In the genomic region with DNA sequence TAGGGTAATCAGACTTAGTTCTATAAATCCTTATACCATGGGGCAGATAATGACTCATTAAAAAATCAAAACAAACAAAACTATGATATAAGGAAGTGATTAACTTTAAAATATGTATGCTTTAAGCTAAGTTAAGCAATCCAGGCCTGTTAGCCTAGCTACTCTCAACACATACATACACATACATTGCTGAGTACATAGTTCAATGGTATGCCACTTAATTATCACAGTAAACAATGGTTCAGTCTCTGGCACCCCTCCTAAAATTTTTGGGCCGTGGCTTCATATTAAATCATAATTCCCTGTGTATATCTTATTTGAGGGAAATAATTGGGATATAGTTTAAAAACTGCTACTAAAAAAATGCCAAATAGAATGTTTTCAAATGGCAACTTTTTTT, we compare ENCODE assay signal across 10 mouse cellular contexts. TPM values are rescaled to one million over a fixed set of nuclear protein-coding genes. Genes with fewer than 3 reads are reported as not detected.
DNase-seq lines count a peak whose midpoint lies in the region; ATAC-seq and TF ChIP-seq lines count a peak whose summit lies in the region.
"Had no signal": no experiment of that assay in that cellular context is flagged by ENCODE, and none has a peak within 500 bp of the region (broad histone marks: within the 10 kb centered on the region; RNA-seq: fewer than 3 reads in every experiment).

A gene (plus strand): TSS at position 301 of the 400 bp plus-strand sequence.

- no peak for TF ChIP-seq CTCF in stomach, postnatal 0 days (IDR thresholded peaks at IDR 0.05; ENCODE audit: low read depth)
- TF ChIP-seq CTCF in olfactory bulb, adult 2 months (IDR thresholded peaks at IDR 0.05; ENCODE audit: insufficient read depth, low read depth, low read length): no peak

- no peaks in the 10 kb centered on the region for H3K36me3 ChIP-seq in heart, embryonic 11.5 days (ENCODE audit: control insufficient read depth, insufficient read depth, low read length)
- no peaks in the 10 kb centered on the region for H3K36me3 ChIP-seq in stomach, embryonic 14.5 days (ENCODE audit: control insufficient read depth, insufficient read depth, low read length)
- H3K36me3 ChIP-seq in stomach, postnatal 0 days (ENCODE audit: control insufficient read depth, insufficient read depth, low read length): no peaks in the 10 kb centered on the region
- H3K36me3 ChIP-seq: liver, embryonic 13.5 days had no signal

- ATAC-seq in heart, embryonic 11.5 days (replicated peaks; ENCODE audit: insufficient number of reproducible peaks, low FRiP score, low TSS enrichment): no peak
- no peak for ATAC-seq in stomach, embryonic 14.5 days (ENCODE audit: insufficient number of reproducible peaks, insufficient read depth, low FRiP score, low read depth)
- ATAC-seq in stomach, postnatal 0 days (ENCODE audit: low FRiP score, low TSS enrichment): no peak
- no peak for ATAC-seq in erythroblast, adult 5-6 weeks (replicated peaks; ENCODE audit: low FRiP score, poor library complexity, severe bottlenecking)

- no peak for DNase-seq in heart, adult 8-10 months (ENCODE audit: low spot score)
- no peak for DNase-seq in stomach, postnatal 0 days (ENCODE audit: low spot score)
- DNase-seq in left cerebral cortex, postnatal 14 days (ENCODE audit: low spot score in 2 of 2): no peak
- DNase-seq in gastrocnemius, postnatal 10 days: no peak
- DNase-seq: adrenal gland, postnatal 10 days; liver, embryonic 13.5 days had no signal

- WGBS in heart, embryonic 11.5 days (ENCODE audit: insufficient replicate concordance): 84% methylated on average over 1 of the region's 1 CpGs
- WGBS in stomach, embryonic 14.5 days: 75% methylated on average over 1 of the region's 1 CpGs
- 67% methylated on average over 1 of the region's 1 CpGs for WGBS in stomach, postnatal 0 days
- 94% methylated on average over 1 of the region's 1 CpGs for whole genome bisulfite sequencing in olfactory bulb, adult 2 months

- H3K4me3 ChIP-seq in heart, embryonic 11.5 days (ENCODE audit: low read depth, low read length): no peak within 1 kb of the TSS
- no peak within 1 kb of the TSS for H3K4me3 ChIP-seq in stomach, embryonic 14.5 days (ENCODE audit: low read depth, low read length)
- H3K4me3 ChIP-seq in stomach, postnatal 0 days (ENCODE audit: low read depth, low read length): no peak within 1 kb of the TSS
- H3K4me3 ChIP-seq in olfactory bulb, adult 2 months (ENCODE audit: insufficient read depth, low read depth, low read length): no peak within 1 kb of the TSS

- H3K27ac ChIP-seq in heart, embryonic 11.5 days (ENCODE audit: low read depth, low read length): no peak within 1 kb of the TSS
- H3K27ac ChIP-seq in stomach, embryonic 14.5 days (ENCODE audit: low read length): no peak within 1 kb of the TSS
- H3K27ac ChIP-seq in stomach, postnatal 0 days (replicated peaks): no peak within 1 kb of the TSS
- no peak within 1 kb of the TSS for H3K27ac ChIP-seq in olfactory bulb, adult 2 months (ENCODE audit: insufficient read depth, low read depth, low read length)

- no peak within 1 kb of the TSS for H3K9ac ChIP-seq in heart, embryonic 11.5 days (ENCODE audit: low read depth, low read length)
- H3K9ac ChIP-seq in stomach, embryonic 14.5 days (replicated peaks; ENCODE audit: low read depth, low read length): no peak within 1 kb of the TSS
- H3K9ac ChIP-seq in stomach, postnatal 0 days (ENCODE audit: low read length): no peak within 1 kb of the TSS

- no peaks in the 10 kb centered on the region for H3K4me1 ChIP-seq in heart, embryonic 11.5 days (ENCODE audit: control insufficient read depth, insufficient read depth, low read length)
- peaks cover 4% of the 10 kb centered on the region; the same call in 1 of the 2 replicates for H3K4me1 ChIP-seq in stomach, embryonic 14.5 days (ENCODE audit: control insufficient read depth, insufficient read depth, low read length)
- H3K4me1 ChIP-seq in stomach, postnatal 0 days (replicated peaks; ENCODE audit: control insufficient read depth, insufficient read depth): no peaks in the 10 kb centered on the region
- peaks cover 5% of the 10 kb centered on the region for H3K4me1 ChIP-seq in olfactory bulb, adult 2 months (ENCODE audit: control insufficient read depth, insufficient read depth, low read length)

- no peaks in the 10 kb centered on the region for H3K27me3 ChIP-seq in heart, embryonic 11.5 days (ENCODE audit: control insufficient read depth, insufficient read depth, low read length)
- H3K27me3 ChIP-seq in stomach, embryonic 14.5 days (ENCODE audit: control insufficient read depth, insufficient read depth, low read length): no peaks in the 10 kb centered on the region
- no peaks in the 10 kb centered on the region for H3K27me3 ChIP-seq in stomach, postnatal 0 days (ENCODE audit: control insufficient read depth, insufficient read depth, low read length)
- H3K27me3 ChIP-seq: liver, embryonic 13.5 days had no signal

- TF ChIP-seq POLR2A in olfactory bulb, adult 2 months (IDR thresholded peaks at IDR 0.05; ENCODE audit: insufficient read depth, low read depth, low read length): no peak

- TF ChIP-seq EP300 in stomach, postnatal 0 days (optimal IDR thresholded peaks at IDR 0.05): no peak

- intact Hi-C loops in left cerebral cortex, postnatal 14 days (cut with DNase I): loop anchor here (5.0 kb wide), 1 partner anchor 94 kb away; no protein-coding TSS in a partner anchor

- no peaks in the 10 kb centered on the region for H3K9me3 ChIP-seq in heart, embryonic 11.5 days (replicated peaks; ENCODE audit: control insufficient read depth, low read length)
- H3K9me3 ChIP-seq in stomach, embryonic 14.5 days (ENCODE audit: control insufficient read depth, low read depth, low read length): no peaks in the 10 kb centered on the region
- H3K9me3 ChIP-seq in stomach, postnatal 0 days (ENCODE audit: control insufficient read depth, low read length): no peaks in the 10 kb centered on the region
- H3K9me3 ChIP-seq: liver, embryonic 13.5 days had no signal

- peak within 1 kb of the TSS; percentile 71; the same call in 1 of the 2 replicates for H3K4me2 ChIP-seq in heart, embryonic 11.5 days
- H3K4me2 ChIP-seq in stomach, embryonic 14.5 days (replicated peaks; ENCODE audit: low read depth, low read length): no peak within 1 kb of the TSS
- H3K4me2 ChIP-seq in stomach, postnatal 0 days (replicated peaks; ENCODE audit: low read depth): no peak within 1 kb of the TSS

RNA-seq across cellular contexts. Expression of the gene that starts here (rescaled TPM):
- 7.4 and 7.5 TPM in 2 replicates for polyA plus RNA-seq in heart, embryonic 11.5 days (2014; fragmentation: Nextera tagmentation; extraction: Ambion mirVana)
- 1 to 10 TPM; 2.0 to 2.8 (median 2.3) TPM for total RNA-seq in heart, adult 8-10 months (2022)
- 11.2 and 11.5 TPM in 2 replicates for polyA plus RNA-seq in stomach, embryonic 14.5 days (2014; fragmentation: Nextera tagmentation; extraction: Ambion mirVana)
- polyA plus RNA-seq in stomach, postnatal 0 days (2015; fragmentation: Nextera tagmentation; extraction: Ambion mirVana): 7.1 and 7.2 TPM in 2 replicates
- total RNA-seq in left cerebral cortex, postnatal 14 days (2021): 10 to 100 TPM; 44.9 to 46.9 TPM
- not detected in 2 replicates for polyA plus RNA-seq in olfactory bulb, adult 2 months (2012; ENCODE audit: insufficient read depth, insufficient read length, low replicate concordance, missing spikeins)
- 1 to 10 TPM; 4.6 to 6.5 TPM for total RNA-seq in gastrocnemius, postnatal 10 days (2021)
- total RNA-seq in erythroblast, adult 5-6 weeks (2015; ENCODE audit: low replicate concordance): 1.9 and 4.6 TPM in 2 replicates
- 0.43 and 2.1 TPM in 2 replicates for total RNA-seq in erythroblast, adult 5-6 weeks (2017; ENCODE audit: low replicate concordance)

Comparison
In these comparisons a context has a peak if more than half of its experiments do, and no peak if none do; other contexts are left out.
1. RNA of the gene that starts here (total RNA-seq): 44.9 to 46.9 TPM in left cerebral cortex, postnatal 14 days; 4.6 to 6.5 TPM in gastrocnemius, postnatal 10 days, 0.43 to 4.6 TPM in erythroblast, adult 5-6 weeks and 2.0 to 2.8 TPM in heart, adult 8-10 months; every median in the first group is over 4 times any median in the second.